Mouse (Mus musculus) heart, embryonic 11.5 days (tissue): Measurements from ENCODE around the gene Zfp775. TPM values are rescaled to one million over a fixed set of nuclear protein-coding genes. Genes with fewer than 3 reads are reported as not detected.

Experiments used
- ATAC-seq: fragments of 200-750 bp; cut with Nextera tagmentation; replicated peaks from 2 replicates; pipeline ENCODE4 v1.8.0; 2017; ENCODE audit warnings: moderate library complexity; ENCODE audit not compliant: insufficient number of reproducible peaks, low FRiP score, low TSS enrichment
- H3K27ac ChIP-seq: fragments of 300-500 bp; sonication (generic); 2 replicates; pipeline ENCODE4 v1.5.1; 2014; ENCODE audit warnings: mild to moderate bottlenecking, low read depth, low read length
- H3K27me3 ChIP-seq: fragments of 300-500 bp; sonication (generic); 2 replicates; pipeline ENCODE4 v1.6.1; 2014; ENCODE audit warnings: mild to moderate bottlenecking, low read length, mixed read lengths; ENCODE audit not compliant: control insufficient read depth, insufficient read depth
- H3K36me3 ChIP-seq: fragments of 300-500 bp; sonication (generic); 2 replicates; pipeline ENCODE4 v1.6.1; 2014; ENCODE audit warnings: mild to moderate bottlenecking, low read length, moderate library complexity, mixed read lengths; ENCODE audit not compliant: control insufficient read depth, insufficient read depth
- H3K4me1 ChIP-seq: fragments of 300-500 bp; sonication (generic); 2 replicates; pipeline ENCODE4 v1.6.1; 2014; ENCODE audit warnings: low read length; ENCODE audit not compliant: control insufficient read depth, insufficient read depth
- H3K4me2 ChIP-seq: fragments of 300-500 bp; sonication (generic); 2 replicates; pipeline ENCODE4 v1.6.1; 2014; ENCODE audit warnings: mild to moderate bottlenecking, moderate library complexity
- H3K4me3 ChIP-seq: fragments of 300-500 bp; sonication (generic); 2 replicates; pipeline ENCODE4 v1.5.1; 2014; ENCODE audit warnings: low read depth, low read length
- H3K9ac ChIP-seq: fragments of 300-500 bp; sonication (generic); 2 replicates; pipeline ENCODE4 v1.6.1; 2014; ENCODE audit warnings: mild to moderate bottlenecking, low read depth, low read length, moderate library complexity
- H3K9me3 ChIP-seq: fragments of 300-500 bp; sonication (generic); replicated peaks from 2 replicates; pipeline ENCODE4 v1.6.1; 2016; ENCODE audit warnings: low read length; ENCODE audit not compliant: control insufficient read depth
- WGBS: fragments of 180-500 bp; shearing (Covaris S2); extraction: QIAGEN DNeasy Blood & Tissue Kit; methylation state at CpG from one replicate; pipeline ENCODE4 v1.1.7; 2014; ENCODE audit not compliant: insufficient replicate concordance; 5-methylcytosine and 5-hydroxymethylcytosine counted together
- polyA plus RNA-seq: library from polyadenylated mRNA; unstranded; fragments of >200 nt; fragmentation: Nextera tagmentation; extraction: Ambion mirVana; gene quantifications from 2 replicates; pipeline ENCODE4 v1.2.1, GENCODE M21; 2014

The Zfp775 gene
- polyA plus RNA-seq, 1 experiment from 2014 or later = 5.8 TPM

- Histone ChIP-seq H3K36me3 (peaks cover 44% of the 10 kb centered on the region), H3K9ac (no peak overlapping the region; the same call in 1 of the 2 replicates)
- no peak for ATAC-seq
Observed at GRCm38 (mm10) chr6:48595278-48595677, 6.6 kb upstream of the Zfp775 start.

GRCm38 (mm10) chr6:48596545-48597232 is 5.2 kb upstream of the Zfp775 start:
- peaks cover 23% of the 10 kb centered on the region for H3K9me3 ChIP-seq
- peaks cover 11% of the 10 kb centered on the region for H3K4me1 ChIP-seq
- H3K4me3 ChIP-seq = no peak overlapping the region
- H3K9ac ChIP-seq = no peak overlapping the region
- 94% methylated on average over 45 of the region's 45 CpGs for WGBS
- peaks cover 44% of the 10 kb centered on the region for H3K36me3 ChIP-seq
- no peak overlapping the region for H3K27ac ChIP-seq
- H3K4me2 ChIP-seq = no peak overlapping the region
- no peak for ATAC-seq
- no peaks in the 10 kb centered on the region for H3K27me3 ChIP-seq

More at GRCm38 (mm10) chr6:48595278-48595677, 6.6 kb upstream of the Zfp775 start:
- Histone ChIP-seq H3K4me1 (peaks cover 11% of the 10 kb centered on the region), H3K27me3 (no peaks in the 10 kb centered on the region), H3K4me2 (peak overlapping the region; percentile 70), H3K4me3 (peak overlapping the region; percentile 89), H3K9me3 (peaks cover 23% of the 10 kb centered on the region), H3K27ac (no peak overlapping the region)
- WGBS = 62% methylated on average over 1 of the region's 1 CpGs

- H3K27ac ChIP-seq = no peak overlapping the region
- peaks cover 11% of the 10 kb centered on the region for H3K4me1 ChIP-seq
- no peak overlapping the region for H3K9ac ChIP-seq
- peaks cover 23% of the 10 kb centered on the region for H3K9me3 ChIP-seq
- H3K27me3 ChIP-seq = no peaks in the 10 kb centered on the region
- no peak overlapping the region for H3K4me2 ChIP-seq
- no peak for ATAC-seq
- H3K4me3 ChIP-seq = no peak overlapping the region
- WGBS = 94% methylated on average over 27 of the region's 27 CpGs
- peaks cover 44% of the 10 kb centered on the region for H3K36me3 ChIP-seq
Observed at GRCm38 (mm10) chr6:48597233-48597625, 4.6 kb upstream of the Zfp775 start.

- no peak for ATAC-seq
- Histone ChIP-seq H3K4me1 (peaks cover 6% of the 10 kb centered on the region), H3K4me2 (no peak overlapping the region), H3K27me3 (no peaks in the 10 kb centered on the region), H3K9ac (no peak overlapping the region), H3K4me3 (no peak overlapping the region), H3K9me3 (peaks cover 23% of the 10 kb centered on the region), H3K27ac (no peak overlapping the region), H3K36me3 (peaks cover 44% of the 10 kb centered on the region)
- WGBS = 88% methylated on average over 1 of the region's 1 CpGs
Observed at GRCm38 (mm10) chr6:48600594-48600993, 1.3 kb upstream of the Zfp775 start.

- Histone ChIP-seq H3K27ac (peak overlapping the region; percentile 2), H3K4me3 (peak overlapping the region; percentile 54), H3K4me1 (peaks cover 6% of the 10 kb centered on the region), H3K27me3 (no peaks in the 10 kb centered on the region), H3K36me3 (peaks cover 28% of the 10 kb centered on the region), H3K9ac (peak overlapping the region; percentile 68), H3K4me2 (peak overlapping the region; percentile 63), H3K9me3 (peaks cover 9% of the 10 kb centered on the region)
- 2% methylated on average over 28 of the region's 28 CpGs for WGBS
- ATAC-seq = peak; percentile 71
Observed at GRCm38 (mm10) chr6:48602080-48602741, 348 bp downstream of the Zfp775 start.

- Histone ChIP-seq H3K9me3 (no peaks in the 10 kb centered on the region), H3K36me3 (no peaks in the 10 kb centered on the region), H3K27me3 (no peaks in the 10 kb centered on the region), H3K4me2 (no peak overlapping the region), H3K4me1 (peaks cover 8% of the 10 kb centered on the region; the same call in 1 of the 2 replicates), H3K4me3 (no peak overlapping the region), H3K27ac (no peak overlapping the region), H3K9ac (no peak overlapping the region)
- WGBS = 73% methylated on average over 2 of the region's 2 CpGs
- ATAC-seq = no peak
Observed at GRCm38 (mm10) chr6:48608124-48608523, 6.3 kb downstream of the Zfp775 start.

GRCm38 (mm10) chr6:48609512-48609911 is 7.6 kb downstream of the Zfp775 start:
- no peak overlapping the region for H3K27ac ChIP-seq
- peaks cover 8% of the 10 kb centered on the region; the same call in 1 of the 2 replicates for H3K4me1 ChIP-seq
- no peak for ATAC-seq
- 33% methylated on average over 7 of the region's 7 CpGs for WGBS
- no peaks in the 10 kb centered on the region for H3K9me3 ChIP-seq
- no peak overlapping the region for H3K4me2 ChIP-seq
- no peaks in the 10 kb centered on the region for H3K36me3 ChIP-seq
- H3K27me3 ChIP-seq = no peaks in the 10 kb centered on the region
- 0 out of 2 replicates have a peak overlapping the region, but pooled peaks have one; percentile 10 for H3K9ac ChIP-seq
- no peak overlapping the region for H3K4me3 ChIP-seq

GRCm38 (mm10) chr6:48610657-48611056 is 8.8 kb downstream of the Zfp775 start:
- no peaks in the 10 kb centered on the region for H3K9me3 ChIP-seq
- ATAC-seq = no peak
- H3K36me3 ChIP-seq = no peaks in the 10 kb centered on the region
- no peak overlapping the region for H3K4me3 ChIP-seq
- H3K9ac ChIP-seq = no peak overlapping the region
- H3K27me3 ChIP-seq = no peaks in the 10 kb centered on the region
- peaks cover 8% of the 10 kb centered on the region; the same call in 1 of the 2 replicates for H3K4me1 ChIP-seq
- WGBS = 67% methylated on average over 3 of the region's 3 CpGs
- H3K27ac ChIP-seq = no peak overlapping the region
- no peak overlapping the region for H3K4me2 ChIP-seq
